Mouse (Mus musculus) G1E (cell line): ENCODE measurements around the gene Adam19. TPM values are rescaled to one million over a fixed set of nuclear protein-coding genes. Genes with fewer than 3 reads are reported as not detected.

Experiments used
- ATAC-seq: 2 replicates; pipeline ENCODE4 v1.8.0; 2016; ENCODE audit warnings: mild to moderate bottlenecking; ENCODE audit not compliant: insufficient number of reproducible peaks, poor library complexity, low FRiP score, severe bottlenecking; ENCODE audit errors: extremely low read depth
- DNase-seq: peaks from one replicate; pipeline ENCODE4 v3.0.0; 2012; ENCODE audit warnings: low spot score
- H3K27me3 ChIP-seq: 2 replicates; pipeline ENCODE4 v1.6.1; 2012; ENCODE audit warnings: mild to moderate bottlenecking, low read length, inconsistent platforms; ENCODE audit not compliant: insufficient read depth
- H3K36me3 ChIP-seq: replicated peaks from 2 replicates; pipeline ENCODE3; 2012; ENCODE audit warnings: mild to moderate bottlenecking, inconsistent platforms
- H3K4me1 ChIP-seq: 2 replicates; pipeline ENCODE4 v1.6.1; 2012; ENCODE audit warnings: low read depth, low read length, inconsistent platforms, mixed read lengths; ENCODE audit not compliant: insufficient read depth
- H3K4me3 ChIP-seq: 2 replicates; pipeline ENCODE4 v1.5.1; 2012; ENCODE audit warnings: low read depth, mild to moderate bottlenecking, inconsistent platforms, low read length, moderate library complexity, mixed read lengths
- H3K9me3 ChIP-seq: replicated peaks from 2 replicates; pipeline ENCODE4 v1.6.1; 2012; ENCODE audit warnings: inconsistent platforms
- CTCF ChIP-seq: IDR thresholded peaks from 2 replicates; pipeline ENCODE4 v1.5.1; 2012; ENCODE audit warnings: low read depth, low read length, inconsistent platforms, mixed read lengths
- GATA1 ChIP-seq: IDR thresholded peaks from 2 replicates; pipeline ENCODE4 v1.6.1; 2012; ENCODE audit warnings: borderline replicate concordance, low read length, inconsistent platforms, mixed read lengths
- GATA2 ChIP-seq: IDR thresholded peaks from 2 replicates; pipeline ENCODE4 v1.6.1; 2012; ENCODE audit warnings: low read depth, low read length, inconsistent platforms, borderline replicate concordance
- POLR2AphosphoS5 ChIP-seq: IDR thresholded peaks from 2 replicates; pipeline ENCODE4 v1.6.1; 2012; ENCODE audit warnings: low read depth, low read length, inconsistent platforms; ENCODE audit not compliant: insufficient replicate concordance
- TAL1 ChIP-seq: conservative IDR thresholded peaks from 2 replicates; pipeline ENCODE4 v1.6.1; 2012; ENCODE audit warnings: low read depth, low read length, inconsistent platforms, mixed read lengths
- polyA plus RNA-seq: library from polyadenylated mRNA; stranded (reverse); fragments of >175 nt; gene quantifications from 2 replicates; pipeline ENCODE4 v1.2.3, GENCODE M21; 2012
- total RNA-seq, 2 experiments: library from RNA; stranded (forward) in 1 of 2; stranded (reverse) in 1 of 2; fragments of 200-1000 nt in 1 of 2; fragments of >200 nt in 1 of 2; fragmentation: Nextera tagmentation in 1 of 2; gene quantifications; 2 replicates each; pipeline ENCODE4 v1.2.3; 2014 to 2017

Adam19 gene
- total and polyA plus RNA-seq, 3 experiments: 0.11 TPM; not detected in 2

- no peaks in the 10 kb centered on the region for H3K4me1 ChIP-seq
- H3K27me3 ChIP-seq: peaks cover 6% of the 10 kb centered on the region; the same call in 1 of the 2 replicates
- no peak for ATAC-seq
- no peak for DNase-seq
- no peaks in the 10 kb centered on the region for H3K9me3 ChIP-seq
- no peaks in the 10 kb centered on the region for H3K36me3 ChIP-seq
- TF ChIP-seq TAL1 (no peak), CTCF (no peak), POLR2AphosphoS5 (no peak), GATA1 (no peak), GATA2 (no peak)
- H3K4me3 ChIP-seq: no peak overlapping the region
Measured at GRCm38 (mm10) chr11:46123328-46123866, 67.6 kb downstream of the Adam19 start.

- ATAC-seq (no peak), DNase-seq (no peak)
- Histone ChIP-seq H3K4me3 (no peak overlapping the region), H3K27me3 (peaks cover 6% of the 10 kb centered on the region; the same call in 1 of the 2 replicates), H3K9me3 (no peaks in the 10 kb centered on the region), H3K36me3 (no peaks in the 10 kb centered on the region), H3K4me1 (no peaks in the 10 kb centered on the region)
- TF ChIP-seq POLR2AphosphoS5 (no peak), GATA2 (no peak), CTCF (no peak), GATA1 (no peak), TAL1 (no peak)
Measured at GRCm38 (mm10) chr11:46125093-46125834, 69.5 kb downstream of the Adam19 start.

GRCm38 (mm10) chr11:46125835-46126229, 70.0 kb downstream of the Adam19 start:
- Histone ChIP-seq H3K27me3 (peaks cover 6% of the 10 kb centered on the region; the same call in 1 of the 2 replicates), H3K4me1 (no peaks in the 10 kb centered on the region), H3K9me3 (no peaks in the 10 kb centered on the region), H3K36me3 (no peaks in the 10 kb centered on the region), H3K4me3 (no peak overlapping the region)
- ATAC-seq (no peak), DNase-seq (no peak)
- TF ChIP-seq TAL1: no peak
- TF ChIP-seq GATA1: no peak
- no peak for TF ChIP-seq POLR2AphosphoS5
- no peak for TF ChIP-seq GATA2
- TF ChIP-seq CTCF: no peak

GRCm38 (mm10) chr11:46126317-46126716, 70.5 kb downstream of the Adam19 start:
- DNase-seq (no peak), ATAC-seq (no peak)
- Histone ChIP-seq H3K27me3 (peaks cover 6% of the 10 kb centered on the region; the same call in 1 of the 2 replicates), H3K36me3 (no peaks in the 10 kb centered on the region), H3K4me3 (no peak overlapping the region), H3K4me1 (no peaks in the 10 kb centered on the region), H3K9me3 (no peaks in the 10 kb centered on the region)
- TF ChIP-seq TAL1: no peak
- no peak for TF ChIP-seq CTCF
- TF ChIP-seq GATA1: no peak
- no peak for TF ChIP-seq POLR2AphosphoS5
- no peak for TF ChIP-seq GATA2

- Histone ChIP-seq H3K9me3 (no peaks in the 10 kb centered on the region), H3K36me3 (no peaks in the 10 kb centered on the region), H3K27me3 (peaks cover 10% of the 10 kb centered on the region; the same call in 1 of the 2 replicates), H3K4me1 (no peaks in the 10 kb centered on the region), H3K4me3 (no peak overlapping the region)
- DNase-seq (no peak), ATAC-seq (no peak)
- TF ChIP-seq CTCF (no peak), POLR2AphosphoS5 (no peak), GATA2 (no peak), TAL1 (no peak), GATA1 (no peak)
Measured at GRCm38 (mm10) chr11:46126827-46127410, 71.1 kb downstream of the Adam19 start.
